Mouse (Mus musculus): ENCODE results near the gene Ggta1.
A peak's percentile ranks its signal among the peaks of the same experiment; 100 is the strongest.

The Ggta1 gene

DNA sequence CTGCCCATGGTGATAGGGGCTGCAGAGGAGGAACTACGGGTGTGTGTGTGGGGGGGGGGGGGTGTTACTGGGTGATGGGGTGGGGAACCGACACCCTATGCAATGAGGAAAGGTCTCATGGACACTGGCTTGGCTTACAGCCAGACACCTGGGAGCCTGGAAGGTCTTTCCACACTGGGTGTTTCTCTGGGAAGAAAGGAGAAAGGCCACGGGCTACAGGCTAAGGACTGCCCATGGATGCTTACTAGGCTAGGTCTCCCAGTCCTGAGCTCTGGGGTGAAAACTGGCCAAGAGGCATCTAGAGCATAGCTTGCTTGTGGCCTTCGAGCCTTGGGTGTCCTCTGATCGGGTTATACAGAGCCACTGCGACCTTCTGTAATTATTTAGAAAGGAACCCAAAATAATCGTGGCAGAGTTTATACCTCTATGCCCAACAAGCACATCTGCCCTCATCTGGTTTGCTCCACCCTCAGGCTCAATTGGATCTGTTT, at the start of gene Ggta1:
TSS of gene Ggta1 (minus strand) at position 441 of the 491 bp plus-strand sequence.
- no peak for DNase-seq (ENCODE audit: inconsistent age in 2 of 2, low spot score in 1 of 2)

DNA sequence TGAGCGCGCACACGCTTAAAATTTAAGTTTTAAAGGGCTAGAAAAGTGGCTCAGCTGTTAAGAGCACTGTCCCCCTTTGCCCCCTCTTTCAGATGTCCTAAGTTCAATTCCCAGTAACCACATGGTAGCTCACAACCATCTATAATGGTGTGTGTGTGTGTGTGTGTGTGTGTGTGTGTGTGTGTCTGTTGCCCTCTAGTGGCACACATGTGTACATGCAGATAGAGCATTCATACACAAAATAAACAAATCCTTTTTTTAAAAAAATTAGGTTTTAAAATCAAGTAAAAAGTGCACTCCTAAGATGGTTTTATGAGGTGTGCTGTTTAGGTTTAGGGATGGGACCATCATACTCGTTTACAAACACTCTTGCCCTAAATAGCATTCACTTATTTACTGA, 49.2 kb upstream of the Ggta1 start:
- no peak for DNase-seq (ENCODE audit: inconsistent age in 2 of 2, low spot score in 1 of 2)

- DNase-seq (ENCODE audit: inconsistent age in 2 of 2, low spot score in 1 of 2), result peak in 1 of 2 experiments; percentile 38
These were observed 47.9 kb upstream of the Ggta1 start for GRCm38 (mm10) chr2:35510920-35511319.

DNA sequence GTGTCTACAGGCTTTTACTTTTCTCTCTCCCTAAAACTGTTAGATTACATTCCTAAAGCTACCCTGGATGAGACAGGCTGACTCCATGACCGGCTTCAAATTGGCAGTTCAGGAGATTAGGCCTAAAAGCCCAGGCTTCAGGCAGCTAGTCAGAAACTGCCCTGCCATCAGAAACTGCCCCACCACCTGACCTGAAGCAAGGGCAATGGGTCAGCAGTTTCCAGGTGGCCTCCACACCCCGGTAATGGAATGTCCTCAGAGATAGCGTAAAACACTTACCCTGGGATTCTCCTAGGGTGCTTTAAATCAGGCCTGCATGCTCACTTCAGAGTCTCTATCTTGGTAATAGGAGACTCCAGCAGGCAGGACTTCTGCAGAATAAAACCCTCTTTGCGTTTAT, 46.9 kb upstream of the Ggta1 start:
- no peak for DNase-seq (ENCODE audit: inconsistent age in 2 of 2, low spot score in 1 of 2)

DNA sequence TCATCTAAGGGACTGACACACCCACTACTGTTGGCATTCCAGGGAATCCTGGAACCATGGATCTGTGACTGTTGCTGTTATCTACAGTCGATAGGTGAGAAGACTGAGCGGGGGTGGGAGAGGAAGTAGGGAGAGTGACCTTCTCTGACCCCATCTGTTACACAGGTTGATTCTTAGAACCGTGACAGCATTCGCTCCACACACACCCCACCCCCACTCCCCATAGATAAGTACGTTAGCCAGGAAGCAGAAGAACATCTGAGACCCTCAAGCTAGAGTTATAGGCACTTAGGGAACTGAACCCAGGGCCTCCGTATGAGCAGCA, 46.3 kb upstream of the Ggta1 start:
- no peak for DNase-seq (ENCODE audit: inconsistent age in 2 of 2, low spot score in 1 of 2)

DNA sequence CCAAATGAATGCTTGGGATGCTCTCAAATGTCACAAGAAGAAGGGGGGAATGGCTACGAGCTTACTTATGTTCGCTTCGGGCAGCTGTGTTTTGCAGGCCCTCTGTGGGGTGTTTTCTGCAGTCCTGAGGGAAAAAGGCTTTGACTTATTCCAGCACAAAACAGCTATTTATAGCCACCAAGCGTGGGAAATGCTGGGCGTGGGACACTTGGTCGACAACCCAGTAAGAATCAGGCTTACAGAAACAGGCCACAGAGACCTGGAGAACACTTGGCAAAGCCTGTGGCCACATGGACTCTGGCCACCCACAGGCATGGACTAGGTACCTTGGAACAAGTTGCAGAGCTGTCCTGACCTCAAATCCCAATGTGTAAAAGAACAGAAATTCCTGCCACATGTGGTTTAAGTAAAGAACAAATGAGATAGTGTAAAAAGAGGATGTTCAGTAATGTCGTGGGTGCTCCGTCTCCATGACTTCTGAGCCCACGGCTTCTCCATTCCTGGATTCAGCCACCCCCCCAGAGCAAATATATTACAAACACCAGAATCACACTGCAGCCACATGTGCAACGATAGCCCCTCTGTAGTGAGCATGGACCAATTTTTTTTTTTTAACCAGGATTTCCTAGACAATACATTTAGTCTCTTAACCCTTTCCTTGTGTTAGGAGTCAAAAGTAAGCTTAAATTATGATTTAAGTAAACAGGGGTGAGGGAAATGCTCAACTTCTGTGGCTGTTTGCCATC, 45.7 kb upstream of the Ggta1 start:
- peak in 1 of 2 experiments; percentile 63 for DNase-seq (ENCODE audit: inconsistent age in 2 of 2, low spot score in 1 of 2)

DNA sequence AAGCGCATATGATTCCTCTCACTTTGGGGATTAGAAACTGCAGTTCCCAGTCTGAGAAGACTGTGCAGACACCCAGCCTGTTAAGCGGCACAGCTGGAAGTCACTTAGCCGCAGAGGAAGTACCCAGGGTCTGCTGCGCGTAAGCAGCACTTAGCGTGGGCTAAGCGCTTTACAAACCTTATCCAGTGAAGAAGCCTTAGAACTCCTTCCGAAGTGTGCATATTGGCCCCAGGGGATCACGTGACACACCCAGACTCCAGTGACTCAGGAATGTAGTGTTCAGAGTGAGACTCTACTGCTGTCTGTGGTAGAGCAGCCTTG, 44.1 kb upstream of the Ggta1 start:
- no peak for DNase-seq (ENCODE audit: inconsistent age in 2 of 2, low spot score in 1 of 2)

DNA sequence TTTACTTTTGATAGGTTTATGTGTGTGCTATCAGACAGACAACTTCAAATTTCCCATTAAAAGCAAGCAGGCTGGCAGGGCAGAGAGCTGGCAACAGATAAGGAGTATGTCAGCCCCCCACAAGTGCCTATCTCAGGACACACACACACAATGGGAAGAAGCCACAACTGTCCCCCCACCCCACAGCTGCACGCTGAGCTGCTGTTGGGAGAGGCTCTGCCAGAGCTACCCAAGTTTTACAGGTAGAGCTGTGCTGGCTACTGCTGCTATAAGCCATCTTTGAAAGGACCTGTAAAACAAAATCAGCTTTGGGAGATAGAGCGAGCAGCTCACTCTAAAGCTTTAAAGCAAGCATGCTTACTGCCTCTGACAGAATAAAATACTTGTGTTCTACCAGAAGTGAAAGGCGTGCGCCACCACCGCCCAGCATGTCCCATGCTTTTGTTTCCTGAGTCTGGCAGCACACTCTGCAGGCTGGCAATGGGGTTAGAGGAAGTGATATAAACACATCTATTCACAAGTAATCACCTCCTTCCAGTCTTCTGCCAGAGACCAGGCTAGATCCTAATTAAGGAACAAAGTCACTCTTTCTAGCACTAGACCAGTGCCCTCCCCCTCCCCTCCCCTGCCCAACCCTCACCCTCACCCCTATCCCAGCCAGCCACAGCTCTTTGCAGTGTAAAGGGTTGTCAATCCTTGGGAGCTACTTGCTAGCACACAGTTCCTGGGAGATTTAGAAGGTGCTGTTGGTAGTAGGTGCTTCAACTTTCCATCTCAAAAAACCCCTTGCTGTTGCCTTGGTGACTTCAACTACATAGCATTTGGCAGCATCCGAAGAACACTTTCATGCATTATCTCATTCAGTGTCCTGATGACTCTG, 43.5 kb upstream of the Ggta1 start:
- no peak for DNase-seq (ENCODE audit: inconsistent age in 2 of 2, low spot score in 1 of 2)

GRCm38 (mm10) chr2:35505519-35506286, 42.7 kb upstream of the Ggta1 start:
- no peak for DNase-seq (ENCODE audit: inconsistent age in 2 of 2, low spot score in 1 of 2)

- DNase-seq (ENCODE audit: inconsistent age in 2 of 2, low spot score in 1 of 2), result no peak
These were observed 41.4 kb upstream of the Ggta1 start for GRCm38 (mm10) chr2:35504417-35504776.

DNA sequence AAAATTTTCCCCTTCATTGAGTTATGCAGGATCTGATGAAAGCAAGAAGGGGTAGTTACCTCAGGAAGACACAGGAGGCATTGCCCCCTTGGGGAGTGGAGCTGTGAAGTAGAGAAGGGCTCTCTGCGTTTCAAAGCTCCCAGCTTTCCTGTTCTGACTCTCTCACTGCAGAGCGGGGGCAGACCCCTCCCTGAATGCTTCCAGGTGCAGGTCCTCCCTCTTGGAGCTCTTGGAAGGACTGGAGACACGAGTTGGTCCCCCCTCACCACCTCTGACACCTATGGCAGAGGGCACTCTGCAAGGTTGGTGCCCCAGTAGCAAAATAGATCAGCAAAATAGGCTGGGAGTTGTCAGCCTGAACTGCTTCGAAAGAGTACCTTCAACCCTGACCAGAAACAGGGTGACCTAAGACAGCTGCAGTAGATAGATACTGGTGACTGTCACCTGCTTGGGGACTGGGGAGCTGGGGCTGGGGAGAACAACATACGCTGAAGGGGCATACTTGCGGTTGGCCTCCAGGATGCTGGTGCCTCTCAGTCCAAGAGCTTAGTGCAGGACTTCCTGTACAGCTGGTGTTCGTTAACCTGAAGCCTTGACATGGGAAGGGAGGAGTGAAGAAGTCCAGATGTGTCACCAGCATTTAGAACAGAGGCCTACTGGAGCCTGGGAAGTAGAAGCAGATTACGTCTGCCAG, 40.8 kb upstream of the Ggta1 start:
- no peak for DNase-seq (ENCODE audit: inconsistent age in 2 of 2, low spot score in 1 of 2)

- no peak for DNase-seq (ENCODE audit: inconsistent age in 2 of 2, low spot score in 1 of 2)
These were observed 40.1 kb upstream of the Ggta1 start for GRCm38 (mm10) chr2:35503021-35503722.

DNA sequence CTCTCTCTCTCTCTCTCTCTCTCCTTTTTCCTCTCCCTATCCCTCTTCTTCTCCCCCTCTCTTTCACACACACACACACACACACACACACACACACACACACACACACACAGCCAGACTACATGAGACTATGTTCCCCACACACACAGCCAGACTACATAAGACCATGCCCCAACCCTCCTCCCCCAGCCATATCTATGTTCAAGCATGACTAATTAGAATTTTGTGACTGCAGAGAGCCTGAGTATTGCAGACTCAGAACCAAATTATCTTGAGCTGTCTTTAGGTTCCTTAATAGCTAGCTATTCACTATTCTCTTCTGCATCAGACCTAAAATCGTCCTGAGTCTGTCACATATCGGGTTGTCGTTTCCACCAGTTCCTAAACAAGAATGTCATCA, 39.5 kb upstream of the Ggta1 start:
- DNase-seq (ENCODE audit: inconsistent age in 2 of 2, low spot score in 1 of 2), result no peak

GRCm38 (mm10) chr2:35499474-35499873, 36.4 kb upstream of the Ggta1 start:
- DNase-seq (ENCODE audit: inconsistent age in 2 of 2, low spot score in 1 of 2), result no peak

DNA sequence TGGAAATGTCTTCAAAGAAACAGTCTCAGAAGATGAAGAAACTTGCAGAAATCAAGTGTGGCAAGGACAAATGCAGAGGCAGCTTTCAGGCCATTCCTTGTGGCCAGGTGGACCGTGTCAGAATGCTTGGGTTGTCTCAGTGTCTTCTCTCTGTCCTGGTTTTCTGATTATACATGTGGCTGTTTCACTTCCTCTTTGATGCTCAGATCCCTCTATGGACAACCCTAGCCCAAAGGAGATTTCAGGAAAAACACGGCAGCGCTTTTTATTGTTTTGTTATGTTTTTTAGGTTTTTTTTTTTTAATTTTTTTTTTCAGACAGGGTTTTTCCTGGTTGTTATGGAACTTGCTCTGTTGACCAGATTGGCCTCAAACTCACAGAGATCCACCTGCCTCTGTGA, 35.9 kb upstream of the Ggta1 start:
- DNase-seq (ENCODE audit: inconsistent age in 2 of 2, low spot score in 1 of 2), result no peak

DNA sequence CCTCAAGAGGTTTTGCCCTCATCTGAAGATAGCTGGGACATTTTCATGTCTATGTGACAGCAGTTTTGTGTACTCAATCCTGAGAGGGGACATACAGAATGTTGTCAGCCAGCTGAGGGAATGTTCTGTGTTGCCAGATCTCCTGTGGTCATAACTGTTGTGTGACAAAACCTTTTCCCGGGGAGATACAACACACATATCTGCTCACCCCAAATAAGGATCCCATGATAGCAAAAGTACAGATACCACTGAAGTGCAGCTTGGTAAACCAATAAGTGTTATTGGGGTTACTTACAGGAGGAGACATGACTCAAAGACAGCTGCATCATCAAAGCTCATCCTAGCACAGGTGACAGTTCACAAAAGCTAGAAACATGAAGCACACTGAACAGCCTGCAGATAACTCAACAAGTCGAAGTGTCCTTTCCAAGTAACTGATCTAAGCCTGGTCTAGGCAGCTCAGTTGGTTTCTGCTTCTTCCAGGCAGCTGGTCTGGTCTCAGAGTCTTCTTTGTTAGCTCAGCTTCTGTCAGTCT, 34.7 kb upstream of the Ggta1 start:
- no peak for DNase-seq (ENCODE audit: inconsistent age in 2 of 2, low spot score in 1 of 2)

- no peak for DNase-seq (ENCODE audit: inconsistent age in 2 of 2, low spot score in 1 of 2)
These were observed 33.4 kb upstream of the Ggta1 start for GRCm38 (mm10) chr2:35496279-35497013.

DNA sequence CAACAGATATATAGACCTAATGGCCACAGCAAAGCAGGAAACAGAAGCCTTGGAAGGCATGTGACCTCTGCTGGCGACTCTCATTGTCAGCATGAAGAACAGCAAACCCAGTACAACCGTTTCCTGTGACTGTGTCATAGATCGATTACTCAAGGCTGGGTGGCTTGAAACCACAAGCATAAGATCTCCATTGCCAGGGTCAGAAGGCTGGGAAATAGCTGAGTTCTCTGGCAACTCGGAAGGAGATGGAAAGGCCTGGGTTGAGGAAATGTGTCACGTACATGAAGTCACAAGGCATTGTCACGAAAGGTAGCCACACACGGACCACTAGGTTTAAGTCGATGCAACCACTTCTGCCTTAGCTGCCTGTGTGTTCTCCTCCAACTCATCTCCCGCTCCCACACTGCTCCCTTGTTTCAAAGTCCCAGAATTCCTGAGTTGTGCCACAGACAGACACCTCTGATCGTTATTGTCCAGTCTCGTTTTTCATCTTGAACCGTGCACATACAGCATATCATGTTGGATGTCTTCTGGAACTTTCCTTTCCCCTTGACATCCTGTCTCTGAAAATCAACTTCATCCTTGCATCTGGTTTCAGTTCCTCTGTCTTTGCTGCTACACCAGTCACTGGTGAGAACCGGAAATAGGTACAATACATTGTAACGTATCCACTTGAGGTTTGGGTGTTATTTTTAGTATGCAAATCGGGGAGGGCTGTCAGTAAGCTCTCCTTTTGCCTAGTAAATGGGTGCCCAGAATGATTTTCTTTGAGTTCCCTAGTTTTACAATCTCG, 32.7 kb upstream of the Ggta1 start:
- DNase-seq (ENCODE audit: inconsistent age in 2 of 2, low spot score in 1 of 2), result peak; percentile 28 to 45

DNA sequence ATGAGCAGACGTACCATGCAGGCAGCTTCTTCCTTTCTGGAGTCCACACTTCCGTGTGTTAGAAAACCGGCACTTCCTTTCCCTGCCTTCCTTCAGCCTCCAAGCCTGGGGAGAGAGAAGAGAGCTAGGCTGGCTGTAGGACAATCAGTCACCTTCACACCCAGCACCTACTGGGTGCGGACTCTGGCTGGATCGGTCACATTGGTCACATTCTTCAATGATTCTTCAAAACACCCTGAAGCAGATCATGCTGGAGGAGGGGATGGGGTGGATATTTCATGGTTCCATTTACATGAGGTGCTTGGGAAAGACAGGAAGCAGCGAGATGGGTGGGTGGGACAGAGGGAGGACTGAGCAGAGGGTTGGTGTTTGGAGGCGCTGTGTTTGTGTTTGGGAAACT, 30.5 kb upstream of the Ggta1 start:
- DNase-seq (ENCODE audit: inconsistent age in 2 of 2, low spot score in 1 of 2), result no peak

All from adrenal gland, adult (tissue).